ENCODE assay signal across 9 mouse cellular contexts in genomic region chr11:100758707-100759610, GRCm38 (mm10). TPM values are rescaled to one million over a fixed set of nuclear protein-coding genes. Genes with fewer than 3 reads are reported as not detected.
A peak's percentile ranks its signal among the peaks of the same experiment; 100 is the strongest.
DNase-seq lines count a peak whose midpoint lies in the region; ATAC-seq and TF ChIP-seq lines count a peak whose summit lies in the region.
"Had no signal": no experiment of that assay in that cellular context is flagged by ENCODE, and none has a peak within 500 bp of the region (broad histone marks: within the 10 kb centered on the region; RNA-seq: fewer than 3 reads in every experiment).

No protein-coding gene starts in this region.

- H3K27me3 ChIP-seq in forebrain, embryonic 11.5 days (ENCODE audit: control insufficient read depth, insufficient read depth, low read length) = peaks cover 13% of the 10 kb centered on the region
- peaks cover 37% of the 10 kb centered on the region for H3K27me3 ChIP-seq in lung, embryonic 15.5 days

- intact Hi-C loops in gastrocnemius, adult 2 months (cut with DNase I) = no loop called here

- peak overlapping the region; percentile 56 for H3K4me3 ChIP-seq in gastrocnemius, adult 2 months
- peak overlapping the region; percentile 35 for H3K4me3 ChIP-seq in forebrain, embryonic 11.5 days (ENCODE audit: low read depth, low read length)
- peak overlapping the region; percentile 28 for H3K4me3 ChIP-seq in lung, embryonic 15.5 days

- H3K9ac ChIP-seq in forebrain, embryonic 11.5 days (ENCODE audit: low read length) = peak overlapping the region; percentile 45
- no peak overlapping the region for H3K9ac ChIP-seq in lung, embryonic 15.5 days

- peaks cover 8% of the 10 kb centered on the region; the same call in 1 of the 2 replicates for H3K4me1 ChIP-seq in forebrain, embryonic 11.5 days (replicated peaks; ENCODE audit: control insufficient read depth, insufficient read depth, low read length)
- peaks cover 17% of the 10 kb centered on the region for H3K4me1 ChIP-seq in lung, embryonic 15.5 days

- H3K9me3 ChIP-seq in forebrain, embryonic 11.5 days (ENCODE audit: control insufficient read depth, low read length) = no peaks in the 10 kb centered on the region
- H3K9me3 ChIP-seq in lung, embryonic 15.5 days = no peaks in the 10 kb centered on the region

- peak overlapping the region; percentile 83 for H3K4me2 ChIP-seq in forebrain, embryonic 11.5 days (ENCODE audit: low read depth, low read length, severe bottlenecking)
- H3K4me2 ChIP-seq in lung, embryonic 15.5 days = peak overlapping the region; percentile 63

- DNase-seq in gastrocnemius, adult 2 months = peak; percentile 52
- DNase-seq in gastrocnemius, adult 8-10 months (ENCODE audit: low spot score in 2 of 2) = no peak
- peak; percentile 60 for DNase-seq in Muller cell, postnatal 12 days (ENCODE audit: inconsistent ontology term)
- DNase-seq in forebrain, embryonic 11.5 days (ENCODE audit: low spot score) = peak; percentile 85
- peak; percentile 48 for DNase-seq in right cerebral cortex, postnatal 4 days
- DNase-seq in frontal cortex, postnatal 14 days (ENCODE audit: low spot score in 2 of 2) = no peak

- no peak for TF ChIP-seq CTCF in gastrocnemius, adult 2 months (IDR thresholded peaks at IDR 0.05)

- H3K36me3 ChIP-seq in forebrain, embryonic 11.5 days (ENCODE audit: control insufficient read depth, insufficient read depth, low read length) = no peaks in the 10 kb centered on the region
- no peaks in the 10 kb centered on the region for H3K36me3 ChIP-seq in lung, embryonic 15.5 days

- under 1% methylated on average over 35 of the region's 35 CpGs for WGBS in forebrain, embryonic 11.5 days
- 2% methylated on average over 35 of the region's 35 CpGs for WGBS in lung, embryonic 15.5 days

- no peak overlapping the region for H3K27ac ChIP-seq in gastrocnemius, adult 2 months
- H3K27ac ChIP-seq in forebrain, embryonic 11.5 days (ENCODE audit: low read depth, low read length) = no peak overlapping the region
- no peak overlapping the region for H3K27ac ChIP-seq in lung, embryonic 15.5 days

- peak; percentile 54 for ATAC-seq in forebrain, embryonic 11.5 days (replicated peaks; ENCODE audit: low FRiP score)
- ATAC-seq in inflammation-experienced regulatory T-cells, adult 6 months = peak; percentile 22
- ATAC-seq in lung, embryonic 15.5 days (ENCODE audit: borderline replicate concordance, extremely low read depth, low FRiP score, low TSS enrichment) = 0 out of 2 replicates have a peak, but pooled peaks have one; percentile 40

RNA-seq across cellular contexts. Expression of gene Kcnh4, which starts 0.8 kb away (rescaled TPM):
- total RNA-seq in gastrocnemius, adult 2 months (2021) = not detected
- total RNA-seq in gastrocnemius, adult 8-10 months (2022) = not detected
- 2.7 and 3.1 TPM in 2 replicates for polyA plus RNA-seq in forebrain, embryonic 11.5 days (2014; fragmentation: Nextera tagmentation; extraction: Ambion mirVana)
- under 1 TPM in 1 of 3 experiments, not detected in 2; 0.47 TPM for polyA plus RNA-seq in inflammation-experienced regulatory T-cells, adult 6 months (2017; shearing (Covaris generic))
- polyA plus RNA-seq in lung, embryonic 15.5 days (2015; fragmentation: Nextera tagmentation; extraction: Ambion mirVana) = 0.04 TPM in 1 of 2 replicates, not detected in the other

RNA-seq across cellular contexts. Expression of gene Hcrt, which starts 3.8 kb away (rescaled TPM):
- not detected for total RNA-seq in gastrocnemius, adult 2 months (2021)
- total RNA-seq in gastrocnemius, adult 8-10 months (2022) = not detected
- not detected in 2 replicates for polyA plus RNA-seq in forebrain, embryonic 11.5 days (2014; fragmentation: Nextera tagmentation; extraction: Ambion mirVana)
- polyA plus RNA-seq in inflammation-experienced regulatory T-cells, adult 6 months (2017; shearing (Covaris generic)) = not detected
- polyA plus RNA-seq in lung, embryonic 15.5 days (2015; fragmentation: Nextera tagmentation; extraction: Ambion mirVana) = not detected in 2 replicates
- total RNA-seq: layer of hippocampus, postnatal 25 days had no signal

RNA-seq across cellular contexts. Expression of gene Ghdc, which starts 11.8 kb away (rescaled TPM):
- total RNA-seq in gastrocnemius, adult 2 months (2021) = 1 to 10 TPM; 4.3 to 6.9 TPM
- 1 to 10 TPM; 4.3 to 8.2 (median 5.7) TPM for total RNA-seq in gastrocnemius, adult 8-10 months (2022)
- 2.1 and 2.9 TPM in 2 replicates for polyA plus RNA-seq in forebrain, embryonic 11.5 days (2014; fragmentation: Nextera tagmentation; extraction: Ambion mirVana)
- polyA plus RNA-seq in inflammation-experienced regulatory T-cells, adult 6 months (2017; shearing (Covaris generic)) = 1 to 10 TPM; 1.7 to 2.6 (median 2.1) TPM
- 6.1 and 6.4 TPM in 2 replicates for polyA plus RNA-seq in lung, embryonic 15.5 days (2015; fragmentation: Nextera tagmentation; extraction: Ambion mirVana)

RNA-seq across cellular contexts. Expression of gene Rab5c, which starts 20.9 kb away (rescaled TPM):
- 10 to 100 TPM; 37.6 to 40.9 TPM for total RNA-seq in gastrocnemius, adult 2 months (2021)
- total RNA-seq in gastrocnemius, adult 8-10 months (2022) = 10 to 100 TPM; 41.4 to 50.9 (median 42.2) TPM
- 39.4 and 50.5 TPM in 2 replicates for polyA plus RNA-seq in forebrain, embryonic 11.5 days (2014; fragmentation: Nextera tagmentation; extraction: Ambion mirVana)
- 10 to 100 TPM; 24.7 to 54.7 (median 48.7) TPM for polyA plus RNA-seq in inflammation-experienced regulatory T-cells, adult 6 months (2017; shearing (Covaris generic))
- polyA plus RNA-seq in lung, embryonic 15.5 days (2015; fragmentation: Nextera tagmentation; extraction: Ambion mirVana) = 24.4 and 26.0 TPM in 2 replicates

RNA-seq across cellular contexts. Expression of gene Hspb9, which starts 45.3 kb away (rescaled TPM):
- not detected for total RNA-seq in gastrocnemius, adult 2 months (2021)
- total RNA-seq in gastrocnemius, adult 8-10 months (2022) = not detected
- polyA plus RNA-seq in forebrain, embryonic 11.5 days (2014; fragmentation: Nextera tagmentation; extraction: Ambion mirVana) = 0.36 and 0.45 TPM in 2 replicates
- polyA plus RNA-seq in inflammation-experienced regulatory T-cells, adult 6 months (2017; shearing (Covaris generic)) = 1 to 10 TPM in 1 of 3 experiments, not detected in 2; 1.1 TPM
- polyA plus RNA-seq in lung, embryonic 15.5 days (2015; fragmentation: Nextera tagmentation; extraction: Ambion mirVana) = 0.23 and 0.32 TPM in 2 replicates
- total RNA-seq: layer of hippocampus, postnatal 25 days had no signal

Comparison
In these comparisons a context has a peak if more than half of its experiments do, and no peak if none do; other contexts are left out.
1. DNase-seq: peak in gastrocnemius, adult 2 months (single experiment), Muller cell, postnatal 12 days (single experiment), forebrain, embryonic 11.5 days (single experiment) and right cerebral cortex, postnatal 4 days (single experiment); none in gastrocnemius, adult 8-10 months (0 of 2) and frontal cortex, postnatal 14 days (0 of 2).
2. Peak in every context shown above with its lines, with median percentiles within 50 percentile points of each other: H3K4me3 ChIP-seq and ATAC-seq.